Mouse (Mus musculus) limb, embryonic 11.5 days (tissue): ENCODE data around the gene Plac9a. TPM values are rescaled to one million over a fixed set of nuclear protein-coding genes. Genes with fewer than 3 reads are reported as not detected.
"Not testable (repeated sequence)": the region's sequence is repeated elsewhere in the genome, so short reads cannot be mapped to it uniquely, and the experiment has no call there.

Experiments used
- ATAC-seq: fragments of 200-750 bp; cut with Nextera tagmentation; 2 replicates; pipeline ENCODE4 v1.8.0; 2017; ENCODE audit warnings: low read depth; ENCODE audit not compliant: insufficient number of reproducible peaks, low FRiP score, low TSS enrichment
- DNase-seq: peaks from one replicate; pipeline ENCODE4 v3.0.0-alpha.2; 2015; ENCODE audit warnings: low spot score
- H3K27ac ChIP-seq: fragments of 300-500 bp; sonication (generic); replicated peaks from 2 replicates; pipeline ENCODE4 v1.5.1; 2014; ENCODE audit warnings: low read depth, mild to moderate bottlenecking, low read length
- H3K27me3 ChIP-seq: fragments of 300-500 bp; sonication (generic); 2 replicates; pipeline ENCODE4 v1.6.1; 2014; ENCODE audit warnings: mild to moderate bottlenecking, low read length, mixed read lengths; ENCODE audit not compliant: control insufficient read depth, insufficient read depth
- H3K36me3 ChIP-seq: fragments of 300-500 bp; sonication (generic); 2 replicates; pipeline ENCODE4 v1.6.1; 2014; ENCODE audit warnings: mild to moderate bottlenecking, low read length, moderate library complexity, mixed read lengths; ENCODE audit not compliant: control insufficient read depth, insufficient read depth
- H3K4me1 ChIP-seq: fragments of 300-500 bp; sonication (generic); 2 replicates; pipeline ENCODE4 v1.6.1; 2014; ENCODE audit warnings: low read length, mixed read lengths; ENCODE audit not compliant: control insufficient read depth, insufficient read depth
- H3K4me2 ChIP-seq: fragments of 300-500 bp; sonication (generic); 2 replicates; pipeline ENCODE4 v1.6.1; 2014; ENCODE audit warnings: low read depth, mild to moderate bottlenecking, moderate library complexity; ENCODE audit not compliant: severe bottlenecking
- H3K4me3 ChIP-seq: fragments of 300-500 bp; sonication (generic); 2 replicates; pipeline ENCODE4 v1.5.1; 2014; ENCODE audit warnings: low read depth, low read length
- H3K9ac ChIP-seq: fragments of 300-500 bp; sonication (generic); 2 replicates; pipeline ENCODE4 v1.6.1; 2014; ENCODE audit warnings: mild to moderate bottlenecking, low read length
- H3K9me3 ChIP-seq: fragments of 300-500 bp; sonication (generic); 2 replicates; pipeline ENCODE4 v1.6.1; 2016; ENCODE audit warnings: low read length; ENCODE audit not compliant: control insufficient read depth
- WGBS: fragments of 180-500 bp; shearing (Covaris S2); extraction: QIAGEN DNeasy Blood & Tissue Kit; methylation state at CpG from one replicate; pipeline ENCODE4 v1.1.7; 2014; 5-methylcytosine and 5-hydroxymethylcytosine counted together
- polyA plus RNA-seq: library from polyadenylated mRNA; unstranded; fragments of >200 nt; fragmentation: Nextera tagmentation; extraction: Ambion mirVana; gene quantifications from 2 replicates; pipeline ENCODE4 v1.2.1, GENCODE M21; 2014

The Plac9a gene
- polyA plus RNA-seq, 1 experiment from 2014 or later: not detected

DNA sequence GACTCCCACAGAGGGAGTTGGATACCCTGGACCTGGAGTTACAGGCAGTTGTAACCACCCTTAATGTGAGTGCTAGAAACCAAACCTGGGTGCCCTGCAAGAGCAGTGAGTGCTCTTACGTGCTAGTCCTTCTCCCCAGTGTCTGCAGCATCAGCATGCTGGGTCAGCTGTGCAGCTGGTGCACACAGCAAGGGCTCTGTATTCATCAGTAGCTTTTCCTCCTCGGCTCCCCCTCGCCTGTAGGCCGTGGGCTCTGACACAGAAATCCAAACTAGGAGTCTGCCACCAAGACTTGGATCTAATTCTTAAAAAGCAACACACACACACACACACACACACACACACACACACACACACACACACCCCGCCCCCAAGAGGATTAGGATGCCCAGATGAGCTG, 2.3 kb upstream of the Plac9a start:
- ATAC-seq, DNase-seq, H3K9me3 ChIP-seq, H3K36me3 ChIP-seq, H3K27me3 ChIP-seq, H3K4me3 ChIP-seq, H3K27ac ChIP-seq, H3K9ac ChIP-seq, H3K4me2 ChIP-seq, H3K4me1 ChIP-seq: not testable (repeated sequence)
- no CpG with 5 or more reads among the region's 5 CpGs for WGBS

DNA sequence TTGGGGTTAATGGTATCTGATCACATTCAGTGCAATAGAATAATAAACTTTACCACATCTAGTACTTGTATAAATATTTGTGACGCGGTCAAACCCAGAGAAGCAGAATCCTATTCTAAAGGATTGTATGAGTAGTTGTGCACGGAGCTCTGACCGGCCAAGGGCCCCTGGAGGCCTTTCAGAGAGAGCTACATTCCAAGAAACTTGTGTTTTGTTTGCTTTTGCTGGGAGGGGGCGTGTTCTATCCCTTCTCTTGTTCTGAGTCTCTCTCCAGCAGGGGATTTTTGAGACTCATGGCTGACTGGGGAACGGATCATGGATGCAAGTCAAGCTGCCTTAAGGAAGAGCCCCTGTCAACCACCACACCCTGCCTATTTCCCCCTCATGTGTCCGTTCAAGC, 7.2 kb downstream of the Plac9a start:
- H3K4me2 ChIP-seq, H3K27ac ChIP-seq, H3K36me3 ChIP-seq, H3K4me3 ChIP-seq, H3K4me1 ChIP-seq, H3K9ac ChIP-seq, DNase-seq, H3K9me3 ChIP-seq, ATAC-seq, H3K27me3 ChIP-seq: not testable (repeated sequence)
- WGBS: no CpG with 5 or more reads among the region's 7 CpGs

DNA sequence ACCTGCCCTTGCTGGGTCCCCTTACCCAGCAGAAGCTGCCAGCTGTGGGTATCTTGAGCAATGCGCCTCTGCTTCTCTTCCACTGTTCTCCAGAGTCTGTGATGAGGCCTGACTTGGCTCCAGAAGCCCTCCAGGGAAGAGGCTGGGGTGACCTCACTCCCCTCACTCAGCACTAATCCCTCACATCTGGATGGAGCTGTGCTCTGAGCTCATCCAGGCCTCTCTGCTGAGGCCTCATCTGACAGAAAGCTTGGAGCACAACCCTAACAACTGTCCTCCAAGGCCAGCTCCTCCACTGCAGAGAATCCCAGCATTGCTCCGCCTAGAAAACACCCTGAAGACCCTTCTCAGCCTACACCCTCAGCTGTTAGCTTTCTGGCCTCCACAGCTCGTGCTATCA, 8.3 kb downstream of the Plac9a start:
- not testable (repeated sequence) for H3K27me3 ChIP-seq, DNase-seq, H3K9me3 ChIP-seq, H3K4me1 ChIP-seq, H3K4me2 ChIP-seq, ATAC-seq, H3K36me3 ChIP-seq, H3K27ac ChIP-seq, H3K4me3 ChIP-seq, H3K9ac ChIP-seq
- WGBS: no CpG with 5 or more reads among the region's 3 CpGs

DNA sequence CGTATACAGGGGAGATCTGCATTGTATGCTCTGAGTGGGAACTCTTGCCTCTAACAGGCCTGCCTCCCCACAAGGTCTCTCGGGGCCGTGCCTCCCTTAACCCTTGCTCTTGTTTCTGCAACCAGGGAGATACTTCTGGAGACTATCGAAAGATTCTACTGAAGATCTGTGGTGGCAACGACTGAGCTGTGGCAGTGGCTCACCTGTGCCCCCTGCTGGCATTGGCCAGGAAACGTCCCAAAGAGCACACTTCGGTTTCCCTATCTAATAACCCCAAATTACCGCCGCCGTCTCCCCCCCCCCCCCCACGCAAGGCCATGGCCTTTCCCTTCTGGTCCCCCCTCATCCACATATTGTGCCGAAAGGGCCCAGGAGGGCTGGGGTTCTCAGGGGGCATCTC, 17.0 kb downstream of the Plac9a start:
- ATAC-seq: not testable (repeated sequence)

DNA sequence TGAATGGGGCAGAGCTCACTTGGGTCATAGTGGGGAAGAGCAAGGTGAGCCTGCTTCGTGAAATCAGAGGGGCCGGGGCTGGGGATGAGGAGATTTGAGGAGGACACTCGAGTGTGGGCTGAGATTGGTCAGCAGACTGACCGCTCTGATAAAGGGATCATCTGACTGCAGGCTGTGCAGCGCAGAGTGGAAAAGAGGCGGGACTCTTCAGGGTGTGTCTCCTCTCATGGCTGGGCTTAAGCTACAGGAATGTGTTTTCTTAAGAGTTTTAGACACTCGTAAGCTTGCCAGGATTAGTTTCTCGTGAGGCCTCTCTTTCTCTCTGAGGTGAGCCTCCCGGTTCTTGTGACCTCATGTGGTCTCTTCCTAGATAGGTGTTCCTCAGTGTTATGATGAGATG, 21.1 kb downstream of the Plac9a start:
- not testable (repeated sequence) for H3K27me3 ChIP-seq, H3K27ac ChIP-seq, H3K9ac ChIP-seq, H3K36me3 ChIP-seq, ATAC-seq, DNase-seq, H3K9me3 ChIP-seq, H3K4me2 ChIP-seq, H3K4me1 ChIP-seq, H3K4me3 ChIP-seq
- WGBS: no CpG with 5 or more reads among the region's 9 CpGs

More for the DNA sequence above, 17.0 kb downstream of the Plac9a start:
- no CpG with 5 or more reads among the region's 12 CpGs for WGBS
- not testable (repeated sequence) for H3K4me3 ChIP-seq, H3K4me2 ChIP-seq, H3K9me3 ChIP-seq, H3K4me1 ChIP-seq, H3K27me3 ChIP-seq, DNase-seq, H3K27ac ChIP-seq, H3K36me3 ChIP-seq, H3K9ac ChIP-seq

DNA sequence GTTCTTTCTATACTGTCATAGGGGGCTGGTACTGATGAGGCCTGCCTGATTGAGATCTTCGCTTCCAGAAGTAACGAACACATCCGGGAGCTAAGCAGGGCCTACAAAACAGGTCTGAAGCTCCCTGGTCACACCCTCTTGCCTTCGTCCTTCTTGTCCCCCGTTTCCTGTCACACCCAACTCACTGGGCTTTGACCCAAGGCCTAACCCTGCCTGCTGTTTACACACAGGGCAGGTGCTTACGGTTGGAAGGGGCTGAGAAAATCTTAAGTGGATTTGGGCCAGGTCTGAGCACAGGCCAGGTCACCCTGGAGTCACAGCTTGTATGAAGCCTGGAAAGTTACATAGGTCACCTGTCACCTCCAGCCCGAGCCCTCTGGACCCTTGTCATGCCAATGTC, 26.3 kb downstream of the Plac9a start:
- not testable (repeated sequence) for H3K9me3 ChIP-seq, H3K4me3 ChIP-seq, H3K9ac ChIP-seq, H3K4me1 ChIP-seq, ATAC-seq, H3K27me3 ChIP-seq, H3K36me3 ChIP-seq, DNase-seq, H3K27ac ChIP-seq, H3K4me2 ChIP-seq
- no CpG with 5 or more reads among the region's 7 CpGs for WGBS

DNA sequence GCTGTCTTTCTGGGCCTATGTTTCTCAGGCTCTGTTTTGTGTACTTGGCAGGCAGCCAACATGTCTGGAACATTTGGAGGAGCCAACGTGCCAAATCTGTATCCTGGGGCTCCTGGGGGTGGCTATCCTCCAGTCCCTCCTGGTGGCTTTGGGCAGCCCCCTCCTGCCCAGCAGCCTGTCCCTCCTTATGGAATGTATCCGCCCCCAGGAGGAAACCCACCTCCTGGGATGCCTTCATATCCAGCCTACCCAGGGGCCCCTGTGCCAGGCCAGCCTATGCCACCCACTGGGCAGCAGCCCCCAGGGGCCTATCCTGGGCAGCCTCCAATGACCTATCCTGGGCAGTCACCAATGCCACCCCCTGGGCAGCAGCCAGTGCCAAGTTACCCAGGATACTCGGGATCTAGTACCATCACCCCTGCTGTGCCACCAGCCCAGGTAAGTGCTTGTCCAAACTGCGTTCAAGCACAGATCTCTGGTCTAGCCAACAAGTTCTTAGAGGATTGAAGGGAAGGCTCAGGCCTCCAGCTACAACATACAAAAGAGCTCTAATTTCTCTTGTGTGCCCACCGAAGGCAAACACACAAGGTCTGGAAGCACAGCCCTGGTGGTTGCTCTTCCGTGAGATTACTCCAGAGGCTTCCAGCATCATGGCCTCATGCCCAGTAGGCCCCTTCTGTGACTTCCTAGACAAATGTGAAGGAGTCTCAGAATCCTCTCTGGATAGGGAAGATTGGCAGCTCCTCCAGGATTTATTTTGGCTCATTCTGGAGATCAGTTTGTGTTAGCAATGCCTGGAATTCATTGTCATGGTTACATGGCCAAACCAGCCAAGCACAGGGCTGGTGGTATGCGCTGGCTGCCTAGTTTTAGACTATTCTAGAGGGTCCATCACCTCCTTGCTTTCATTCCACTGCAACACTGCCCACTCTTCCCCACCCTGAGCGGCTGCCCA, 30.2 kb downstream of the Plac9a start:
- no peak for DNase-seq
- Histone ChIP-seq H3K4me3 (no peak overlapping the region), H3K9me3 (no peaks in the 10 kb centered on the region), H3K27me3 (no peaks in the 10 kb centered on the region), H3K9ac (no peak overlapping the region), H3K4me1 (no peaks in the 10 kb centered on the region), H3K36me3 (no peaks in the 10 kb centered on the region), H3K27ac (no peak overlapping the region), H3K4me2 (no peak overlapping the region)
- WGBS: 85% methylated on average over 8 of the region's 8 CpGs
- no peak for ATAC-seq

DNA sequence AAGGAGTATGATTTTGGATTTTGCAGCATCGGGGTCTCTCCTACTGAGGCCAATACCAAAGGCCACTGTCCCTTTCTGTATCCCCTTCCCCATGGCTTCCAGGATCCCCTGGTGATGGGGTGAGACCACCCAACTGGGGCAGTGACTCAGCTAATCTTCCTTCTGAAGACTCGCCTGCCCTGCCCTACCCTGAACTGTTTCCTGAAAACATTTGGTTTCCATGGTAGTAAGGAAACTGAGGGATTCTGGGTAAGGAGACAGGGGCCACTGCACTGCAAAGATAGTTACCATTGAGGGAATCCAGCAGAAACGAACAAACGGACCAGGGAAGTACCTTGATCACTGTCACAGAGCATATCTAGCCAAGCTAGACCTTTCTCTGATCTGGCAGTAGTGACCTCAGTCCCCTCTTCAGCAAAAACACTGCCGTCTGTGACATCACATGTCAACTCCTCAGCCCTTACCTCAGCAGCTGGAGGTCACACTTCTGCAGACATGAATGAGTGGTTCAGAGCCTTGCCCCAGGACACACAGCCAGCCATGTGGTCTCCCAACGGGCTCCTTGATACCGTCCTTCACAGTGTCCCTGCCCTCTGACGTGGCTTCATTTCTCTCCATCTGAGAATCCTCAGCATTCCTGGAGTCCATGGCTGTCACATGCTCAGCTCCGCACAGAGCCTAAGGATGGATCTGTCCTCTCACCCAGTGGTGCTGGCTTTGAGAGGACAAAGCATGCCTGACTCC, 33.6 kb downstream of the Plac9a start:
- no peak for ATAC-seq
- Histone ChIP-seq H3K4me1 (no peaks in the 10 kb centered on the region), H3K27ac (no peak overlapping the region), H3K27me3 (no peaks in the 10 kb centered on the region), H3K4me2 (no peak overlapping the region), H3K9me3 (no peaks in the 10 kb centered on the region), H3K36me3 (no peaks in the 10 kb centered on the region), H3K4me3 (no peak overlapping the region), H3K9ac (no peak overlapping the region)
- WGBS: 66% methylated on average over 9 of the region's 9 CpGs
- no peak for DNase-seq
